Mouse (Mus musculus): Measurements from ENCODE around the gene Mab21l3.

DNA sequence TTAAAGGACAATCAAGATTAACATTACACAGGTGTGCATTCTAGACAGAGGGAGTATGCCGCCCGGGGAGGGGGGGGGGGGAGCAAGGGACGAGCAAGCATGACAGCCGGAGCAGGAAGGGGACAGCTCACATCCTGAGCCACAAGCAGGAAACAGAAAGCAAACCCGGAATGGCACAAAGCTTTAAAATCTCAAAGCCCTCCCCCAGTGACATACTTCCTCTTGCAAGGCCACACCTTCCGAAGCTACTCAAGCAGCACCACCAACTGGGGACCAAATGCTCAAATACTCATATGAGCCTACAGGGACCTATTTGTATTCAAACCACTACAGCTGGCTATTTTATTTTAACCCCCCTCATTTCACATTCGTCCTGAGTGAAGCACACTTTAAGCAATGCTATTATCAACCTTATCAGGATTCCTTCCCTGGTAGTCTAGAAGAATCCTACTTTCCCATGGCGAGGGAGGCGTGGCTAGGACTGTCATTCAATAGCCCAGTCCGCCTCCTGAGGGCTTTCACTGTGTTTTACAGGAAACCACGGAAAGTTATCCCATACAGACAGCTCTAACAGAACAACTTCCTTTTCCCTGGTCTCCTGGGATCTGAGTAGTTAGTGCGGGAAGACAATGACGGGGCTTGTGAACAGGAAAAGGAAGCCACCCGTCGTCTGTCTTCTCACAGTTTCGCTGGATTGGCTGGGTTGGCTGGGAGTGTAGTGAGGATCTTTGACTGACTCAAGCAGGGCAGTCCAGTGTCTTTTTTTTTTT lies 69.7 kb downstream of the Mab21l3 start:
- TF ChIP-seq POLR2A (IDR thresholded peaks at IDR 0.05; ENCODE audit: low read depth, low read length) = no peak
- no peak for TF ChIP-seq CTCF (IDR thresholded peaks at IDR 0.05; ENCODE audit: extremely low read depth, insufficient read length, insufficient replicate concordance, low read depth, low read length)
